Mouse (Mus musculus) forebrain, embryonic 14.5 days (tissue): ENCODE measurements at regions not wholly inside any gene's neighbourhood (a gene's known extent, or its start where the extent isn't known, plus 50 kb on each side); places are given as distances from the start of the nearest gene placed in this dataset.

Experiments
- ATAC-seq: fragments of 200-750 bp; cut with Nextera tagmentation; 2 replicates; pipeline ENCODE4 v1.8.0; 2017; ENCODE audit warnings: mild to moderate bottlenecking, moderate library complexity
- DNase-seq: peaks from one replicate; pipeline ENCODE4 v3.0.0-alpha.2; 2015; ENCODE audit warnings: low spot score
- H3K27ac ChIP-seq: fragments of 300-500 bp; sonication (generic); 2 replicates; pipeline ENCODE4 v1.5.1; 2014; ENCODE audit warnings: low read depth, mild to moderate bottlenecking, control low read depth, low read length, moderate library complexity
- H3K27me3 ChIP-seq: fragments of 300-500 bp; sonication (generic); replicated peaks from 2 replicates; pipeline ENCODE4 v1.6.1; 2014; ENCODE audit warnings: low read length, control low read depth, mixed read lengths; ENCODE audit not compliant: control insufficient read depth, insufficient read depth
- H3K36me3 ChIP-seq: fragments of 300-500 bp; sonication (generic); 2 replicates; pipeline ENCODE4 v1.6.1; 2014; ENCODE audit warnings: low read length, control low read depth; ENCODE audit not compliant: control insufficient read depth, insufficient read depth
- H3K4me1 ChIP-seq: fragments of 300-500 bp; sonication (generic); 2 replicates; pipeline ENCODE4 v1.6.1; 2014; ENCODE audit warnings: antibody characterized with exemption, low read length, control low read depth; ENCODE audit not compliant: control insufficient read depth, insufficient read depth
- H3K4me2 ChIP-seq: fragments of 300-500 bp; sonication (generic); 2 replicates; pipeline ENCODE4 v1.6.1; 2014; ENCODE audit warnings: mild to moderate bottlenecking, control low read depth, low read length
- H3K4me3 ChIP-seq: fragments of 300-500 bp; sonication (generic); 2 replicates; pipeline ENCODE4 v1.5.1; 2014; ENCODE audit warnings: low read depth, low read length, control low read depth
- H3K9ac ChIP-seq: fragments of 300-500 bp; sonication (generic); 2 replicates; pipeline ENCODE4 v1.6.1; 2014; ENCODE audit warnings: mild to moderate bottlenecking, low read length, control low read depth, moderate library complexity
- H3K9me3 ChIP-seq: fragments of 300-500 bp; sonication (generic); replicated peaks from 2 replicates; pipeline ENCODE4 v1.6.1; 2016; ENCODE audit warnings: low read length, control low read depth, mixed read lengths; ENCODE audit not compliant: control insufficient read depth
- WGBS: fragments of 180-500 bp; shearing (Covaris S2); extraction: QIAGEN DNeasy Blood & Tissue Kit; methylation state at CpG from one replicate; pipeline ENCODE4 v1.1.7; 2014; 5-methylcytosine and 5-hydroxymethylcytosine counted together

- H3K36me3 ChIP-seq, result no peaks in the 10 kb centered on the region
- no peaks in the 10 kb centered on the region for H3K9me3 ChIP-seq
- H3K27me3 ChIP-seq, result no peaks in the 10 kb centered on the region
- H3K4me1 ChIP-seq, result no peaks in the 10 kb centered on the region
- no peak overlapping the region for H3K27ac ChIP-seq
- H3K4me3 ChIP-seq, result no peak overlapping the region
- no peak for ATAC-seq
- 72% methylated on average over 2 of the region's 2 CpGs for WGBS
- no peak overlapping the region for H3K4me2 ChIP-seq
- DNase-seq, result no peak
- H3K9ac ChIP-seq, result no peak overlapping the region
These were observed 403.6 kb upstream of the Zdhhc25 start for GRCm38 (mm10) chr15:88196539-88196938.

- H3K4me1 ChIP-seq, result peaks cover 6% of the 10 kb centered on the region
- peak; percentile 65 for DNase-seq
- H3K4me3 ChIP-seq, result no peak overlapping the region
- no peak overlapping the region for H3K27ac ChIP-seq
- no peak overlapping the region for H3K9ac ChIP-seq
- ATAC-seq, result no peak
- H3K9me3 ChIP-seq, result no peaks in the 10 kb centered on the region
- WGBS, result 17% methylated on average over 3 of the region's 3 CpGs
- no peaks in the 10 kb centered on the region for H3K27me3 ChIP-seq
- H3K36me3 ChIP-seq, result no peaks in the 10 kb centered on the region
- H3K4me2 ChIP-seq, result no peak overlapping the region
These were observed 397.4 kb upstream of the Zdhhc25 start for GRCm38 (mm10) chr15:88202736-88203135.

- no peaks in the 10 kb centered on the region for H3K4me1 ChIP-seq
- WGBS, result 50% methylated on average over 3 of the region's 3 CpGs
- no peaks in the 10 kb centered on the region for H3K9me3 ChIP-seq
- H3K27me3 ChIP-seq, result no peaks in the 10 kb centered on the region
- H3K4me3 ChIP-seq, result no peak overlapping the region
- no peak overlapping the region for H3K4me2 ChIP-seq
- ATAC-seq (no peak), DNase-seq (no peak)
- H3K36me3 ChIP-seq, result no peaks in the 10 kb centered on the region
- no peak overlapping the region for H3K27ac ChIP-seq
- H3K9ac ChIP-seq, result no peak overlapping the region
These were observed 386.7 kb upstream of the Zdhhc25 start for GRCm38 (mm10) chr15:88213356-88213755.

GRCm38 (mm10) chr15:88214286-88214685, 385.8 kb upstream of the Zdhhc25 start:
- WGBS, result 44% methylated on average over 4 of the region's 4 CpGs
- peak; percentile 44 for DNase-seq
- H3K4me1 ChIP-seq, result no peaks in the 10 kb centered on the region
- H3K4me2 ChIP-seq, result no peak overlapping the region
- H3K36me3 ChIP-seq, result no peaks in the 10 kb centered on the region
- ATAC-seq, result no peak
- H3K4me3 ChIP-seq, result no peak overlapping the region
- H3K27me3 ChIP-seq, result no peaks in the 10 kb centered on the region
- H3K9ac ChIP-seq, result no peak overlapping the region
- no peaks in the 10 kb centered on the region for H3K9me3 ChIP-seq
- no peak overlapping the region for H3K27ac ChIP-seq

- no peaks in the 10 kb centered on the region for H3K27me3 ChIP-seq
- ATAC-seq, result no peak
- H3K36me3 ChIP-seq, result no peaks in the 10 kb centered on the region
- H3K4me3 ChIP-seq, result no peak overlapping the region
- H3K4me1 ChIP-seq, result no peaks in the 10 kb centered on the region
- H3K4me2 ChIP-seq, result no peak overlapping the region
- no peaks in the 10 kb centered on the region for H3K9me3 ChIP-seq
- WGBS, result 45% methylated on average over 4 of the region's 4 CpGs
- no peak for DNase-seq
- no peak overlapping the region for H3K9ac ChIP-seq
- H3K27ac ChIP-seq, result no peak overlapping the region
These were observed 370.6 kb upstream of the Zdhhc25 start for GRCm38 (mm10) chr15:88229456-88229855.

GRCm38 (mm10) chr15:88244606-88245005, 355.5 kb upstream of the Zdhhc25 start:
- peaks cover 3% of the 10 kb centered on the region; the same call in 1 of the 2 replicates for H3K4me1 ChIP-seq
- no peaks in the 10 kb centered on the region for H3K27me3 ChIP-seq
- ATAC-seq, result no peak
- no peak for DNase-seq
- no peak overlapping the region for H3K4me2 ChIP-seq
- WGBS, result 87% methylated on average over 13 of the region's 13 CpGs
- no peak overlapping the region for H3K4me3 ChIP-seq
- H3K9me3 ChIP-seq, result no peaks in the 10 kb centered on the region
- no peaks in the 10 kb centered on the region for H3K36me3 ChIP-seq
- no peak overlapping the region for H3K27ac ChIP-seq
- no peak overlapping the region for H3K9ac ChIP-seq

GRCm38 (mm10) chr15:88245496-88246246, 354.4 kb upstream of the Zdhhc25 start:
- Histone ChIP-seq H3K9me3 (no peaks in the 10 kb centered on the region), H3K27ac (no peak overlapping the region), H3K4me3 (no peak overlapping the region), H3K9ac (no peak overlapping the region), H3K27me3 (no peaks in the 10 kb centered on the region), H3K4me2 (no peak overlapping the region), H3K36me3 (no peaks in the 10 kb centered on the region), H3K4me1 (peaks cover 3% of the 10 kb centered on the region; the same call in 1 of the 2 replicates)
- no peak for DNase-seq
- ATAC-seq, result no peak
- WGBS, result 48% methylated on average over 22 of the region's 22 CpGs

- ATAC-seq (peak; percentile 81), DNase-seq (peak; percentile 93)
- Histone ChIP-seq H3K4me3 (no peak overlapping the region), H3K4me2 (no peak overlapping the region), H3K4me1 (peaks cover 3% of the 10 kb centered on the region; the same call in 1 of the 2 replicates), H3K27ac (no peak overlapping the region), H3K9ac (0 out of 2 replicates have a peak overlapping the region, but pooled peaks have one; percentile 21), H3K9me3 (no peaks in the 10 kb centered on the region), H3K27me3 (no peaks in the 10 kb centered on the region), H3K36me3 (no peaks in the 10 kb centered on the region)
- WGBS, result 27% methylated on average over 14 of the region's 14 CpGs
These were observed 352.0 kb upstream of the Zdhhc25 start for GRCm38 (mm10) chr15:88247974-88248625.

GRCm38 (mm10) chr15:88288051-88288450, 312.1 kb upstream of the Zdhhc25 start:
- Histone ChIP-seq H3K9me3 (no peaks in the 10 kb centered on the region), H3K9ac (no peak overlapping the region), H3K27ac (no peak overlapping the region), H3K27me3 (no peaks in the 10 kb centered on the region), H3K36me3 (no peaks in the 10 kb centered on the region), H3K4me3 (no peak overlapping the region), H3K4me1 (0 out of 2 replicates have a peak, but pooled peaks cover 11% of the 10 kb centered on the region), H3K4me2 (no peak overlapping the region)
- no peak; the same call in 1 of the 2 replicates for ATAC-seq
- 37% methylated on average over 16 of the region's 16 CpGs for WGBS
- DNase-seq, result peak; percentile 49
